Mouse (Mus musculus) spleen, adult 2 months (tissue): ENCODE results near the gene Nmrk2.

Experiments used
- CTCF ChIP-seq: fragments of 200-500 bp; IDR thresholded peaks from 2 replicates; pipeline ENCODE4 v1.5.1; 2011; ENCODE audit warnings: mild to moderate bottlenecking, inconsistent platforms; ENCODE audit not compliant: insufficient read depth, insufficient read length, insufficient replicate concordance; ENCODE audit errors: extremely low read depth
- POLR2A ChIP-seq: fragments of 200-500 bp; IDR thresholded peaks from 2 replicates; pipeline ENCODE4 v1.6.1; 2011; ENCODE audit warnings: low read depth, low read length, inconsistent platforms

GRCm38 (mm10) chr10:81216810-81217209, 15.0 kb upstream of the Nmrk2 start:
- no peak for TF ChIP-seq CTCF
- no peak for TF ChIP-seq POLR2A
